Mouse (Mus musculus) forebrain, embryonic 16.5 days (tissue): ENCODE measurements around the gene Klf16. TPM values are rescaled to one million over a fixed set of nuclear protein-coding genes. Genes with fewer than 3 reads are reported as not detected.

Source experiments
- ATAC-seq: fragments of 200-750 bp; cut with Nextera tagmentation; 2 replicates; pipeline ENCODE4 v1.8.0; 2017; ENCODE audit warnings: mild to moderate bottlenecking, moderate library complexity
- H3K27ac ChIP-seq: fragments of 300-500 bp; sonication (generic); 2 replicates; pipeline ENCODE4 v1.5.1; 2014; ENCODE audit warnings: low read length, control low read depth
- H3K27me3 ChIP-seq: fragments of 300-500 bp; sonication (generic); replicated peaks from 2 replicates; pipeline ENCODE4 v1.6.1; 2014; ENCODE audit warnings: low read length; ENCODE audit not compliant: control insufficient read depth, insufficient read depth
- H3K36me3 ChIP-seq: fragments of 300-500 bp; sonication (generic); 2 replicates; pipeline ENCODE4 v1.6.1; 2014; ENCODE audit not compliant: control insufficient read depth, insufficient read depth
- H3K4me1 ChIP-seq: fragments of 300-500 bp; sonication (generic); replicated peaks from 2 replicates; pipeline ENCODE4 v1.6.1; 2014; ENCODE audit warnings: low read length; ENCODE audit not compliant: control insufficient read depth, insufficient read depth
- H3K4me2 ChIP-seq: fragments of 300-500 bp; sonication (generic); 2 replicates; pipeline ENCODE4 v1.6.1; 2014; ENCODE audit warnings: mild to moderate bottlenecking, low read length, control low read depth
- H3K4me3 ChIP-seq: fragments of 300-500 bp; sonication (generic); replicated peaks from 2 replicates; pipeline ENCODE4 v1.5.1; 2014; ENCODE audit warnings: mild to moderate bottlenecking, low read length, control low read depth
- H3K9ac ChIP-seq: fragments of 300-500 bp; sonication (generic); replicated peaks from 2 replicates; pipeline ENCODE4 v1.6.1; 2014; ENCODE audit warnings: low read depth, low read length, control low read depth
- H3K9me3 ChIP-seq: fragments of 300-500 bp; sonication (generic); 2 replicates; pipeline ENCODE4 v1.6.1; 2016; ENCODE audit warnings: low read length; ENCODE audit not compliant: control insufficient read depth
- WGBS: fragments of 180-500 bp; shearing (Covaris S2); extraction: QIAGEN DNeasy Blood & Tissue Kit; methylation state at CpG from one replicate; pipeline ENCODE4 v1.1.7; 2014; 5-methylcytosine and 5-hydroxymethylcytosine counted together
- polyA plus RNA-seq: library from polyadenylated mRNA; unstranded; fragments of >200 nt; fragmentation: Nextera tagmentation; extraction: Ambion mirVana; gene quantifications from 2 replicates; pipeline ENCODE4 v1.2.1, GENCODE M21; 2015

Gene Klf16
- polyA plus RNA-seq, 1 experiment from 2014 or later: 10.1 TPM

GRCm38 (mm10) chr10:80570419-80570818 lies 6.7 kb downstream of the Klf16 start:
- Histone ChIP-seq H3K27me3 (no peaks in the 10 kb centered on the region), H3K4me2 (no peak overlapping the region), H3K36me3 (no peaks in the 10 kb centered on the region), H3K9ac (peak overlapping the region; percentile 46; the same call in 1 of the 2 replicates), H3K4me1 (peaks cover 55% of the 10 kb centered on the region), H3K9me3 (no peaks in the 10 kb centered on the region), H3K4me3 (no peak overlapping the region), H3K27ac (0 out of 2 replicates have a peak overlapping the region, but pooled peaks have one; percentile 10)
- WGBS: 91% methylated on average over 10 of the region's 10 CpGs
- ATAC-seq: no peak

- no peak overlapping the region for H3K4me3 ChIP-seq
- H3K9me3 ChIP-seq: no peaks in the 10 kb centered on the region
- H3K36me3 ChIP-seq: no peaks in the 10 kb centered on the region
- ATAC-seq: no peak
- 44% methylated on average over 10 of the region's 10 CpGs for WGBS
- no peak overlapping the region for H3K27ac ChIP-seq
- H3K9ac ChIP-seq: no peak overlapping the region
- no peak overlapping the region for H3K4me2 ChIP-seq
- no peaks in the 10 kb centered on the region for H3K27me3 ChIP-seq
- H3K4me1 ChIP-seq: peaks cover 48% of the 10 kb centered on the region
Observed at GRCm38 (mm10) chr10:80569664-80570066, 7.5 kb downstream of the Klf16 start.

GRCm38 (mm10) chr10:80568876-80569275 lies 8.2 kb downstream of the Klf16 start:
- 95% methylated on average over 29 of the region's 29 CpGs for WGBS
- no peaks in the 10 kb centered on the region for H3K9me3 ChIP-seq
- no peaks in the 10 kb centered on the region for H3K27me3 ChIP-seq
- no peak overlapping the region for H3K4me2 ChIP-seq
- H3K4me1 ChIP-seq: peaks cover 42% of the 10 kb centered on the region
- no peak overlapping the region for H3K4me3 ChIP-seq
- ATAC-seq: no peak
- no peak overlapping the region for H3K9ac ChIP-seq
- H3K36me3 ChIP-seq: no peaks in the 10 kb centered on the region
- H3K27ac ChIP-seq: no peak overlapping the region

- peak overlapping the region; percentile 17 for H3K4me3 ChIP-seq
- H3K9ac ChIP-seq: peak overlapping the region; percentile 42
- no peaks in the 10 kb centered on the region for H3K9me3 ChIP-seq
- peak overlapping the region; percentile 81 for H3K27ac ChIP-seq
- WGBS: 6% methylated on average over 17 of the region's 17 CpGs
- H3K4me1 ChIP-seq: peaks cover 39% of the 10 kb centered on the region
- no peaks in the 10 kb centered on the region for H3K36me3 ChIP-seq
- peak overlapping the region; percentile 43 for H3K4me2 ChIP-seq
- H3K27me3 ChIP-seq: no peaks in the 10 kb centered on the region
- peak; percentile 75 for ATAC-seq
Observed at GRCm38 (mm10) chr10:80566375-80567092, 10.6 kb downstream of the Klf16 start.

GRCm38 (mm10) chr10:80561116-80561944 lies 15.8 kb downstream of the Klf16 start, which contains the start of gene Rexo1:
Gene Rexo1, minus strand, starts transcription at chr10:80561560.
- no peaks in the 10 kb centered on the region for H3K27me3 ChIP-seq
- peak within 1 kb of the TSS; percentile 96 for H3K4me2 ChIP-seq
- peak within 1 kb of the TSS; percentile 94 for H3K9ac ChIP-seq
- peak; percentile 85 for ATAC-seq
- H3K4me3 ChIP-seq: peak within 1 kb of the TSS; percentile 98
- H3K9me3 ChIP-seq: no peaks in the 10 kb centered on the region
- H3K4me1 ChIP-seq: peaks cover 44% of the 10 kb centered on the region
- peak within 1 kb of the TSS; percentile 95 for H3K27ac ChIP-seq
- no peaks in the 10 kb centered on the region for H3K36me3 ChIP-seq
- WGBS: under 1% methylated on average over 65 of the region's 72 CpGs

GRCm38 (mm10) chr10:80560621-80561020 lies 16.5 kb downstream of the Klf16 start:
- ATAC-seq: no peak
- Histone ChIP-seq H3K4me2 (peak overlapping the region; percentile 96), H3K27me3 (no peaks in the 10 kb centered on the region), H3K27ac (no peak overlapping the region), H3K4me3 (peak overlapping the region; percentile 98), H3K4me1 (peaks cover 38% of the 10 kb centered on the region), H3K36me3 (no peaks in the 10 kb centered on the region), H3K9me3 (no peaks in the 10 kb centered on the region), H3K9ac (peak overlapping the region; percentile 94)
- under 1% methylated on average over 13 of the region's 13 CpGs for WGBS

GRCm38 (mm10) chr10:80559431-80559830 lies 17.7 kb downstream of the Klf16 start:
- H3K9me3 ChIP-seq: no peaks in the 10 kb centered on the region
- H3K4me3 ChIP-seq: no peak overlapping the region
- peaks cover 38% of the 10 kb centered on the region for H3K4me1 ChIP-seq
- no peak overlapping the region for H3K27ac ChIP-seq
- no peak overlapping the region for H3K9ac ChIP-seq
- H3K36me3 ChIP-seq: no peaks in the 10 kb centered on the region
- no peak for ATAC-seq
- H3K27me3 ChIP-seq: no peaks in the 10 kb centered on the region
- WGBS: 91% methylated on average over 7 of the region's 7 CpGs
- H3K4me2 ChIP-seq: no peak overlapping the region

GRCm38 (mm10) chr10:80557346-80557965 lies 19.7 kb downstream of the Klf16 start:
- 34% methylated on average over 5 of the region's 5 CpGs for WGBS
- ATAC-seq: no peak

GRCm38 (mm10) chr10:80553997-80554396 lies 23.1 kb downstream of the Klf16 start:
- H3K36me3 ChIP-seq: no peaks in the 10 kb centered on the region; the same call in 1 of the 2 replicates
- no peak for ATAC-seq
- no peak overlapping the region for H3K4me2 ChIP-seq
- H3K27me3 ChIP-seq: no peaks in the 10 kb centered on the region
- WGBS: 89% methylated on average over 6 of the region's 6 CpGs
- no peak overlapping the region for H3K4me3 ChIP-seq
- no peaks in the 10 kb centered on the region for H3K9me3 ChIP-seq
- H3K4me1 ChIP-seq: peaks cover 11% of the 10 kb centered on the region
- no peak overlapping the region for H3K9ac ChIP-seq
- H3K27ac ChIP-seq: no peak overlapping the region

More at GRCm38 (mm10) chr10:80557346-80557965, 19.7 kb downstream of the Klf16 start:
- Histone ChIP-seq H3K4me3 (no peak overlapping the region), H3K9ac (no peak overlapping the region), H3K36me3 (no peaks in the 10 kb centered on the region), H3K4me2 (no peak overlapping the region), H3K27ac (no peak overlapping the region), H3K9me3 (no peaks in the 10 kb centered on the region), H3K4me1 (peaks cover 32% of the 10 kb centered on the region), H3K27me3 (no peaks in the 10 kb centered on the region)
